Mouse (Mus musculus) megakaryocyte, embryonic 14.5 days (primary cell): Measurements from ENCODE around the gene Adgrl1.

Source experiments
- FLI1 ChIP-seq: IDR thresholded peaks from 2 replicates; pipeline ENCODE4 v1.6.1; 2012; ENCODE audit warnings: low read length, inconsistent platforms, mixed read lengths
- GATA1 ChIP-seq: IDR thresholded peaks from 3 replicates; pipeline ENCODE4 v1.6.1; 2012; ENCODE audit warnings: mixed read lengths, low read length, inconsistent platforms, borderline replicate concordance

GRCm38 (mm10) chr8:83924585-83924984 lies 24.7 kb downstream of the Adgrl1 start:
- TF ChIP-seq GATA1 (no peak), FLI1 (no peak)
